Mouse (Mus musculus): ENCODE measurements around the gene Acvr1b.
A peak's percentile ranks its signal among the peaks of the same experiment; 100 is the strongest.

Gene Acvr1b

GRCm38 (mm10) chr15:101146100-101146965, 27.5 kb upstream of the Acvr1b start:
- peak in 1 of 2 experiments; percentile 55 for DNase-seq

DNA sequence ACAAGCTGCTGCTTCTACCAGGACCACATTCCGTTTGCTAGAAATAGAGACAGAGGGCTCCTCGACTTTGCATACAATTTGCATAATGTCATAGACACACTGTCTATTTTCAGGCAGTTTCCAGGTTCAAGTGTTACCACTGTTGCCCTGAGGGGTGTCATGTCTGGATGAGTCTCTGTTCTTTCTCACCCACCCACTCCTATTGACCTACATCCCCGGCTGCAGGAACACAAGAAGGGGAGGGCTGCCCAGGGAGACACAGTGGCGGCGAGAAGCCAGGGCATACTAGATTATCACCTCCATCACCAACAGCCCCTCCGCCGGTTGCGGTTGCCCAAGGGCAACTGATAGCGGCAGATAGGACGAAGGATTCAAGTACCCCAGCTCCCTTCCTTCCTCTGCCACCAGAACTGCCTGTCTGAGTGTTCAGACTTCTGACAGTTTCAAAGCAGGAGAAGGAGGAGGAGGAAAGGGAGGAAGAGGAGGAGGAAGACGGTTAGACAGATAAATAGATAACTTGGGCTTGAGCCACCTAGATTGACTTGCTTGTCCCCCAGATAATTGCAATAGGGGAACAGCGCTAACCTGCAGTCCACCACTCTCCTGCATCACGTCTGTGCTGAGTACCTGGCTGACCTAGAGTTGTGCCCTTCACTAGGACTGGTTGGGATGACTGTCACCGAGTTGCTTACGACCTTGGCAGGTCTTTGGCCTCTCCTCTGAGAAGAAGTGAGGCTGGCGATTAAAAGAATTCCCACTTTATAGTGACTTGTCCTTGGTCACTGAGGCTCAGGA, 26.6 kb upstream of the Acvr1b start:
- DNase-seq: peak in 1 of 2 experiments; percentile 39

- DNase-seq: peak in 1 of 2 experiments; percentile 57
Measured at GRCm38 (mm10) chr15:101147910-101148273, 26.0 kb upstream of the Acvr1b start.

- no peak for DNase-seq
Measured at GRCm38 (mm10) chr15:101148604-101149003, 25.3 kb upstream of the Acvr1b start.

DNA sequence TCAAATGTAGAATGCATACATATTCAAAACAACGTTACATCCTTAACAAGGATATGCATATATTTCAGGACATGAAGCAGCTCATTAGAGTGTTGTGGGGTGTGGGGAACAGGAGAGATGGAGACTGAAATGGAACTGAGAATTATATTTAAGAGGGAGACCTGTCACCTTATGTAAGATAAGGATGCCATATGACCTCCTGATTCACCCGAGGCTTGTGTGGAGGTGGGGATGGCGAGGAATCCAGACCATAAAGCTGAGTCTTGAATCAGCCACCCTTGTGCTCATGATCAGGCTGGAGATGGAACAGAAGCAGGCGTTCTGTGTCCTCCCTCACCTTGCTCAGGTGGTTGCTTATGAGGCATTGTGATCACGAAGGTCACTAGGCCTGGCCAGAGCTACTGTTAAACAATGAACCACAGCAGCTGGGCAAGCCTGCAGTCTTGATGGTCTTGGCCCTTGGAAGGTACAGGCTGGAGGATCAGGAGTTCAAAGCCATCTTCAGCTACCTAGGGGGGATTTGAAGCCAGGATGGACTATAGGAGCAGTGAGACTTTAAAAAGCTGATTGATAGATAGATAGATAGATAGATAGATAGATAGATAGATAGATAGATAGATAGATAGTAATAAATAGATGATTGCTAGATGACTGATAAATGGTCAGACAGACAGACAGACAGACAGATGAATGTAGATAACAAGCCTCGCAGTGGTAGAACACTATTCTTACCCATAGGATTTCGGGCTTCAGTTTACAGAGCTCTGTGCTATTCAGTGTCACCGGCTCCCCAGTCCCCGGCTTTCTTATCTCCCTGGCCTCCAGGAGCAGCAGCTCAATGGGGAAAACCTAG, 22.2 kb upstream of the Acvr1b start:
- DNase-seq: peak in 1 of 2 experiments; percentile 27

- peak in 1 of 2 experiments; percentile 26 for DNase-seq
Measured at GRCm38 (mm10) chr15:101154700-101155616, 18.9 kb upstream of the Acvr1b start.

- no peak for DNase-seq
Measured at GRCm38 (mm10) chr15:101160128-101160527, 13.7 kb upstream of the Acvr1b start.

- peak in 1 of 2 experiments; percentile 30 for DNase-seq
Measured at GRCm38 (mm10) chr15:101160591-101160990, 13.3 kb upstream of the Acvr1b start.

DNA sequence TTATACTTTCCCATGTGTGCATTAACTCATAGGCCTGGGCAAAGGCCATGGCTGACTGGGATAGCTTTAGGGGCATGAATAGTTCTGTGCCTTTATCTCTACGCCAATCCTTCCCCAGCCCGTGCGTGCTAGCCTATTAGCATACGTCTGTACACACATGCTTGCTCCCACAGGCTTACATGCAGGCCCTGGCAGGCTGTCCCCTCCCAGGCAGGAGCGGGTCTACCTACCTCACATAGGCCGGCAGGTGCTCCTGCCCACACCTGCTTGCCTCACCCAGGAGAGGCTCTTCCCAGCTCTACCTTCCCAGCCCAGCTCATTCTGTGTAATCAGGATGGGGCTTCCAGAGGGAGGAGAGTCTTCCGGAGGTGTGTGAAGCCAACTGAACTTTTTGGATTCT, 12.3 kb upstream of the Acvr1b start:
- DNase-seq: peak in 1 of 2 experiments; percentile 32

DNA sequence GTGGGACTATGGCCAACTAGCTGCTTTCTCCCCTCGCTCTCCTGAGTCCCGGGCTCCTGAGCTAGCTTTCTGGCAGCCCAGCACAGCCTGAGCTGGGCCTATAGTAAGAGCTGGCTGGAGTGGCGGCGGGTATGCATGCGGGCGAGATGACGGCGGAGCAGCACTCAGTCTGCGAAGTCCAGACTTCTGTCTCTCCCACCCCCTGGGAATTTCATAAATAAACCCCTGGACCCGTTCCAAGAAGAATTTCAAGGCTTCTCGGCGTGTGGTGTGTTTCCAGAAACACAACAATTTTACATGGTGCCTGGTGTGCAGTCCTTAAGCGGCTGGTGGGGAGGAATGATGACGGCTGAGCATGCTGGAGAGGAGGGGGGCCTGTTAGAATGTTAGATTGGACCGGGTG, 10.8 kb upstream of the Acvr1b start:
- DNase-seq: peak in 1 of 2 experiments; percentile 45

- peak in 1 of 2 experiments; percentile 57 for DNase-seq
Measured at GRCm38 (mm10) chr15:101163854-101164253, 10.0 kb upstream of the Acvr1b start.

DNA sequence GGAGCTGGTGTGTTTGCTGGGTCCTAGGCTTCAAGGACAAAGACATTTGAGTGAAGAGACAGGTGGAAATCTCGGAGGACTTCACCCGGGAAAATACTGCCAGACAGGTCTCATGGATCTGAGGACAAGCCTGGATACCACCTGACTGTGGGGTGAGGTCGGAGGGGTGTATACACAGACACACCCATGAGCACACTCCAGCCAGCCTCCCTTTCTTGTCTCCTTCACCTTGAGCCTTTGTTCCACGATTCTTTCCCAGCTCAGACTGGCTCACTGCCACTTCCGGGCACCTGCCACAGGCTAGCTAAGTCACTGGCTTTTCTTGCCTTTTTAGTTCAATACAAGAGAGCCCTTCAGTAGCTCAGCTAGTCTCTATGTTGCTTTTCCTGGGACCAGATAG, 9.6 kb upstream of the Acvr1b start:
- DNase-seq: peak; percentile 67 to 74

DNA sequence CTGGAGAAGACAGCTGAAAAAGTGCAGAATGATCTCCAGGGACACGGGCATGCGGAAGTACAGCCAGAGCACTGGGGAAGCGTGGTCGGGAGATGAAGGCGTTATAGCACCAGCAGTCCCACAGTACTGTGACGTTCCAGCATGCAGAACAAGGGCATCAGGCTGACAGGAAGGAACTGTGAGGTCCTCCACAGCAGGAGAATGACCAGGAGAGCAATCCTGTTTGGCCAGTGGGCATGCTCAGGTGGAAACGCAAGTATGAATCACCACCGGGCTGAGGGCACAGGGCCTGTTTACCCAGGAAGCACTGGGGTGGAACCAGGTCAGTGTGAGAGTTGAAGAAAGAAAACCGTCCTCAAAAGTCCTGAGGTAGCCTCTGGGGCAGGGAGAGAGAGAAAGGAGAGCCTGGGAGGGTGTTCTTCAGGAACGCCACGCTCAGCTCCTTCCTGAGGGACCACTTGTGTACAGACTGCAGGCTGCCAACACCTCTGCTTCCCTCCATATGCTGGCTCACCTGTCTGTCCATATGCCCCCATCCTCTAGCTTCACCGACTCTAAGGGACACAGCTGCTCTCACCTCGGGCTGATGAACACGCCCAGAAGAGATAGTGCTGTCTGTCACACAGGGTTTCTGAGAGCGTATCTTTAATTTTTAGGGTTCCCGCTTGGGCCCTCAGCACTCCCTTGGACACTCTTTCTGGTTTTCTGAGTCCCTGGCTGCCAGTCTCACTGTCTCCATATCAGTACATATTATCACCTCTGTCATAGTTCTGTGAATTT, 8.0 kb upstream of the Acvr1b start:
- DNase-seq: peak; percentile 76 to 89

DNA sequence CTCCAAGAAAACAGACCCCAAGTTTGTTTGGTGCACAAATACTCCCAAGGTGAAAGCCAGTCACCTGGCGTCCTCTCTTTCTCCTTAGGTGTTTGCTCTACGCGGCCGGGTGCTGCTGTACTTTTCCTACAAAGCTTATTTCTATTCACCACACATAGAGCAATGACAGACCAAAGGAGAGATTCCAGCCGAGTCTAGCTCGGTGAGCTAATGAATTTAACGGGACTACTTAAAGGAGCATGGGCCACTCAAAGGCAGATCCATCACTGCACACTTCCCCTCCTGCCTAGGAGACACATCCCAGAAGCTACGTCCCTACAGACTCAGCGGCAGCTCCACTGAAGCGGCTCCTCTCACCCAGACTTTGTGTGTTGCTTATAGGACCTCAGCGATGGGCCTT, 6.3 kb upstream of the Acvr1b start:
- peak in 1 of 2 experiments; percentile 54 for DNase-seq

DNA sequence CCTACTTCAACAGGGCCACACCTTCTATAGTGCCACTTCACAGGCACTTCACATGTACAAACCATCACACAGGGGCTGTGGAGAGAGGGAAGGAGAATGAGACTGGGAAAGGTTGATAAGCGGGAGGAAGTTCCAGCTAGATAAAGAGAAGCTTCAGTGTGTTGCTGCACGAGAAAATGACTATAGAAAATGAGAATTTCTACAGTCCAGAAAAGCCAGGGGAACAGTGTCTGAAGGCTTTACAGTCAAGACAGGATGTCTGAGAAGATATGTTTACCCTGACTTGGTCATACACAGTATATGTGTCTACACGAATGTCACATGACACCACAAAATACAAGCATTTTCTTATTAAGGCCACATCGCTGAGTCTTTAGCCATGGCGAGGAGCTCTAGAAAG, 4.0 kb upstream of the Acvr1b start:
- DNase-seq: no peak

DNA sequence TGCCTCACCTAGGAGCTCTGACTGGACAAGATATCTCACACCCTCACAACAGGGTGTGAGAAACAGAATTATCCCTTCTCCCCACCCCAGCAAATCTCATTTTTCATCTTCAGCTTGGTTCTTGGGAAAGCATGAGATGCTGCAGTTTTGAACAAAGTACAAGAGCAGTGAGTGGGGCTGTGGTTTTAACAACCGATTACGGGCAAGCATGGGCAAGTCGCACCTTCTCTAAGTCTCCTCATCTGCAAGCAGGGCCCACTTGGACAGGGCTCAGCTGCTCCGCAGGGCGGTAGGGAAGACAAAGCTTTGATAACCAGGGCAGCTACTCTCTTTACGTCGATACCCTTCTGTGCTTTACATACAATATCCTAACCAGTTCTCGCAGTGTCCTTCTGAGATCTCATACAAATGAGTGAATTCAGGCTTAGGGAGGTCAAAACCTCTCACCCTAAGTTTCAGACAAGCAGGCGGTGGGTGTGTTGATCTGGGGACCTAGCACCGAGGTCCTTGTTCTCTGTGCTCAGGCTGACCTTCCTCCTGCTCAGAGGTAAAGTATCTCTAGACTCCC, 3.4 kb upstream of the Acvr1b start:
- peak in 1 of 2 experiments; percentile 16 for DNase-seq

GRCm38 (mm10) chr15:101171272-101171671, 2.6 kb upstream of the Acvr1b start:
- no peak for DNase-seq

DNA sequence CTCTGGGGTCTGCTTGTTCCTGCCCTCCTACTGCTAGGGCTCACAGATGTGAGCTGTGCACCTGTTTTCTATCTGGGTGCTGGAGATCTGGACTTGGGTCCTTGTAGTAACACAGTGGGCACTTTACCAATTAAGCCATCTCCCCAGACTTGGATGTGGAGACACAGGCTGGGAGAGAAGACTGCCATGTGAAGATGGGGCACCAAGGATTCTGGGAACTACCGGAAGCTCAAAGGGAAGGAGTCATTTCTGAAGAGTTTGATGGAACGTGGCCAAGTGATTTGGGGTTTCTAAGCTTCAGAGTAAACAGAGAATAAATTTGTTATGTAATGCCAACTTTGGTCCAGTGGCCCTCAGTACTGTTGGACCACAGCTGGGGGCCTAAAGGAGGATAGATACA, 1.9 kb upstream of the Acvr1b start:
- peak in 1 of 2 experiments; percentile 37 for DNase-seq

GRCm38 (mm10) chr15:101174294-101175130, 645 bp downstream of the Acvr1b start:
- DNase-seq: peak in 1 of 2 experiments; percentile 64

- no peak for DNase-seq
Measured at GRCm38 (mm10) chr15:101175131-101175460, 1.2 kb downstream of the Acvr1b start.
